In genomic region chr7:110402092-110402491, GRCm38 (mm10) we compare ENCODE assay signal across 20 mouse cellular contexts.
A peak's percentile ranks its signal among the peaks of the same experiment; 100 is the strongest.
DNase-seq lines count a peak whose midpoint lies in the region; ATAC-seq and TF ChIP-seq lines count a peak whose summit lies in the region.
"Had no signal": no experiment of that assay in that cellular context is flagged by ENCODE, and none has a peak within 500 bp of the region (broad histone marks: within the 10 kb centered on the region; RNA-seq: fewer than 3 reads in every experiment).

No protein-coding gene starts in this region.

- no peaks in the 10 kb centered on the region for H3K4me1 ChIP-seq in lung, embryonic 16.5 days (replicated peaks; ENCODE audit: control insufficient read depth, insufficient read depth, low read length)
- H3K4me1 ChIP-seq in forebrain, embryonic 12.5 days, result no peaks in the 10 kb centered on the region
- H3K4me1 ChIP-seq: heart, embryonic 15.5 days; limb, embryonic 15.5 days; stomach, embryonic 15.5 days had no signal

- H3K27me3 ChIP-seq in lung, embryonic 16.5 days (ENCODE audit: control insufficient read depth, insufficient read depth, low read depth, low read length), result no peaks in the 10 kb centered on the region
- H3K27me3 ChIP-seq in forebrain, embryonic 12.5 days, result no peaks in the 10 kb centered on the region
- H3K27me3 ChIP-seq: heart, embryonic 15.5 days; limb, embryonic 15.5 days; Patski; stomach, embryonic 15.5 days had no signal

- no peak overlapping the region for H3K9ac ChIP-seq in lung, embryonic 16.5 days (ENCODE audit: low read length)
- H3K9ac ChIP-seq in forebrain, embryonic 12.5 days, result no peak overlapping the region
- H3K9ac ChIP-seq: heart, embryonic 15.5 days; hindbrain, embryonic 14.5 days; limb, embryonic 15.5 days; stomach, embryonic 15.5 days had no signal

- WGBS in lung, embryonic 16.5 days, result 60% methylated on average over 1 of the region's 1 CpGs
- WGBS in forebrain, embryonic 12.5 days, result 89% methylated on average over 1 of the region's 1 CpGs

- intact Hi-C loops in gastrocnemius, adult 2 months (cut with DNase I), result no loop called here

- peak overlapping the region; percentile 54 for H3K27ac ChIP-seq in gastrocnemius, adult 2 months
- no peak overlapping the region for H3K27ac ChIP-seq in lung, embryonic 16.5 days (ENCODE audit: low read length)
- H3K27ac ChIP-seq in forebrain, embryonic 12.5 days, result no peak overlapping the region
- H3K27ac ChIP-seq: heart, embryonic 15.5 days; hindbrain, embryonic 14.5 days; limb, embryonic 15.5 days; stomach, embryonic 15.5 days had no signal

- no peak for TF ChIP-seq CTCF in gastrocnemius, adult 2 months (IDR thresholded peaks at IDR 0.05)

- peak; percentile 73 for ATAC-seq in lung, embryonic 16.5 days (ENCODE audit: low read depth)
- no peak for ATAC-seq in forebrain, embryonic 12.5 days (ENCODE audit: low FRiP score)
- ATAC-seq: inflammation-experienced regulatory T-cells, adult 6 months; Patski had no signal

- no peak overlapping the region for H3K4me3 ChIP-seq in gastrocnemius, adult 2 months
- no peak overlapping the region for H3K4me3 ChIP-seq in lung, embryonic 16.5 days (ENCODE audit: low read length)
- H3K4me3 ChIP-seq in forebrain, embryonic 12.5 days (replicated peaks), result no peak overlapping the region
- H3K4me3 ChIP-seq: heart, embryonic 15.5 days; limb, embryonic 15.5 days; stomach, embryonic 15.5 days had no signal

- H3K36me3 ChIP-seq in lung, embryonic 16.5 days (ENCODE audit: control insufficient read depth, insufficient read depth, low read length), result peaks cover 13% of the 10 kb centered on the region
- H3K36me3 ChIP-seq in forebrain, embryonic 12.5 days (replicated peaks), result peaks cover 7% of the 10 kb centered on the region; the same call in 1 of the 2 replicates
- H3K36me3 ChIP-seq: limb, embryonic 15.5 days; stomach, embryonic 15.5 days had no signal

- no peak for DNase-seq in gastrocnemius, adult 2 months
- DNase-seq in gastrocnemius, postnatal 25 days, result no peak
- peak; percentile 22 for DNase-seq in kidney, postnatal 10 days
- DNase-seq in kidney, adult 18-20 months, result no peak
- DNase-seq in lung, postnatal 25 days (ENCODE audit: low spot score), result no peak
- DNase-seq in skeletal muscle tissue, adult 2 months (ENCODE audit: low read depth, low spot score), result peak; percentile 19
- DNase-seq: adrenal gland, postnatal 36 days; cerebellum, adult 11 months; cerebellum, adult 9-11 months; heart, postnatal 4 days; thymus, postnatal 25 days had no signal

- H3K9me3 ChIP-seq in lung, embryonic 16.5 days (ENCODE audit: control insufficient read depth, low read length), result no peaks in the 10 kb centered on the region
- no peaks in the 10 kb centered on the region for H3K9me3 ChIP-seq in forebrain, embryonic 12.5 days
- H3K9me3 ChIP-seq: heart, embryonic 15.5 days; limb, embryonic 15.5 days; stomach, embryonic 15.5 days had no signal

- H3K4me2 ChIP-seq in lung, embryonic 16.5 days (ENCODE audit: low read depth, low read length), result no peak overlapping the region
- H3K4me2 ChIP-seq in forebrain, embryonic 12.5 days, result no peak overlapping the region
- H3K4me2 ChIP-seq: heart, embryonic 15.5 days; hindbrain, embryonic 14.5 days; limb, embryonic 15.5 days; midbrain, embryonic 11.5 days; stomach, embryonic 15.5 days had no signal

Comparison
In these comparisons a context has a peak if more than half of its experiments do, and no peak if none do; other contexts are left out.
1. DNase-seq: peak in kidney, postnatal 10 days (single experiment) and skeletal muscle tissue, adult 2 months (single experiment); none in gastrocnemius, adult 2 months (single experiment), gastrocnemius, postnatal 25 days (single experiment), kidney, adult 18-20 months (single experiment) and lung, postnatal 25 days (single experiment).